Mouse (Mus musculus): Measurements from ENCODE around the gene Fam192a.

DNA sequence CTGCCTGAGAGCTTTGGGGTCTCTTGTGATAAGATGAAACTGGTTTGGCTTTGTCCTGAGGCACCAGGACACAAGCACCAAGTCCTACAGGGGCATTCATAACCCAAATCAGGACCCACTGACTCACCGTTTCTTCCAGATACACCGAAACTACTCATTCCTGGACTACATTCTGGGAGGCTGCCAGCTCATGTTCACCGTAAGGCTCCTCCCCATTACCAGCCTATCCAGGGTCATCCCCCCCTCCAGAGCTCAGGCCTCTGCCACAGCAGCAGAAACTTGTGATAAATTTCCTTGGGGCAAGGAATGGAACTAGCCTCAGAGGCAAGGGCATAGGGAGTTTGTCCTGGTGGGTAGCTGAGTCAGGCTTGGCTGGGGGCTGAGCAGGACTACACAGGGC is 44.5 kb downstream of the Fam192a start:
- TF ChIP-seq CTCF (IDR thresholded peaks at IDR 0.05) = no peak
- TF ChIP-seq EP300 (IDR thresholded peaks at IDR 0.05) = no peak

Measured in lung, postnatal 0 days (tissue).